Mouse (Mus musculus): ENCODE data around the gene Gtf2h2. TPM values are rescaled to one million over a fixed set of nuclear protein-coding genes. Genes with fewer than 3 reads are reported as not detected.

Gtf2h2 gene
- polyA plus RNA-seq, 1 experiment from 2014 or later = 81.9 TPM

Other genes starting within 250 kb of the Gtf2h2 start
- gene Naip5, start 246.3 kb downstream of the Gtf2h2 start, polyA plus RNA-seq (2016; fragmentation: Nextera tagmentation; extraction: Ambion mirVana) = 0.06 and 0.08 TPM in 2 replicates
- 0.07 and 0.10 TPM in 2 replicates for gene Naip6, start 174.9 kb downstream of the Gtf2h2 start, polyA plus RNA-seq (2016; fragmentation: Nextera tagmentation; extraction: Ambion mirVana)
- not detected in 2 replicates for gene Naip1, start 39.7 kb downstream of the Gtf2h2 start, polyA plus RNA-seq (2016; fragmentation: Nextera tagmentation; extraction: Ambion mirVana)
- 2.9 and 3.3 TPM in 2 replicates for gene Ocln, start 60.1 kb upstream of the Gtf2h2 start, polyA plus RNA-seq (2016; fragmentation: Nextera tagmentation; extraction: Ambion mirVana)
- 1.9 and 2.0 TPM in 2 replicates for gene Marveld2, start 124.4 kb upstream of the Gtf2h2 start, polyA plus RNA-seq (2016; fragmentation: Nextera tagmentation; extraction: Ambion mirVana)
- gene Ak6, start 158.4 kb upstream of the Gtf2h2 start, polyA plus RNA-seq (2016; fragmentation: Nextera tagmentation; extraction: Ambion mirVana) = 292 and 301 TPM in 2 replicates
- gene Rad17, start 158.5 kb upstream of the Gtf2h2 start, polyA plus RNA-seq (2016; fragmentation: Nextera tagmentation; extraction: Ambion mirVana) = 22.5 and 23.7 TPM in 2 replicates
- 17.8 and 22.1 TPM in 2 replicates for gene Taf9, start 159.0 kb upstream of the Gtf2h2 start, polyA plus RNA-seq (2016; fragmentation: Nextera tagmentation; extraction: Ambion mirVana)
- 2.5 and 3.1 TPM in 2 replicates for gene Ccdc125, start 177.1 kb upstream of the Gtf2h2 start, polyA plus RNA-seq (2016; fragmentation: Nextera tagmentation; extraction: Ambion mirVana)
- 63.2 and 67.5 TPM in 2 replicates for gene Cdk7, start 238.4 kb upstream of the Gtf2h2 start, polyA plus RNA-seq (2016; fragmentation: Nextera tagmentation; extraction: Ambion mirVana)

Measured in midbrain, embryonic 12.5 days (tissue).